Mouse (Mus musculus): ENCODE data around the gene Wdr3.

DNA sequence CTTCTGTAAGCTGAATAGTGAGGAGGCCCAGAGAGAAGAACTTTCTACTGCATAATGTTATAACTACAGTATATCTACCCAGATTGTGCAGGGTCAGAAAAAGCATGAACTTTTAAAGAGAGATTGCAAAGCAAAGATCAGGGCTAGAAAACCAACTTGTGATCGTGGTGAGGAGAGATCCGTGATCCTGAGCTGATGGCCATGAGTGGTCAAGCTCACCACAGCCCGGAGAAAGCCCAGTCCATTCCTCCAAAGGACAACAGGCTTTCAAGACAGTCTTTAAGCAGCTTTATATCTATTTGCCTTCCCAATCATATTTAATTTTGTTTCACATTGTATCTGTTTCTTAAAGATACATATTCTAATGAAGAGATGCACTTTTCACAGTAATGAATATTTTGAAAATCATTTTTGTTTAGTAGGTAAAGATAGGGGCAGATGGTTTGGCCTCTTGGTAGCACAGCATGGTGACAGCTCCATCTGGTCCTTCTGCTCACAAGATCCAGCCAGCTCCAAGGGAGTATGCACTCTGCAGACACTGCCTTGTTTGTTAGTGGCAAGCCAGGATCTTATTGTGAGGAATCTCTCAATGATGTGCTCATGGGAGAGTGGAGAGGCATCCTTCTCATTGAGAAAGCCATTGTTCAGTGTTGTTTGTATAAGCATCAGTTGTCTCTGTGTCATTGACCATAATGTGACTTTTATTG is 59.7 kb downstream of the Wdr3 start:
- peak; percentile 41; the same call in 1 of the 2 replicates for TF ChIP-seq POLR2A (IDR thresholded peaks at IDR 0.05; ENCODE audit: borderline replicate concordance, insufficient read depth, low read length)
- TF ChIP-seq CTCF (IDR thresholded peaks at IDR 0.05; ENCODE audit: borderline replicate concordance, insufficient read depth, low read depth, low read length), result no peak
